Mouse (Mus musculus): ENCODE measurements around the gene Olfr1230. TPM values are rescaled to one million over a fixed set of nuclear protein-coding genes. Genes with fewer than 3 reads are reported as not detected.

The Olfr1230 gene
- not detected in 2 replicates for polyA plus RNA-seq (2012; rRNA removed)

DNA sequence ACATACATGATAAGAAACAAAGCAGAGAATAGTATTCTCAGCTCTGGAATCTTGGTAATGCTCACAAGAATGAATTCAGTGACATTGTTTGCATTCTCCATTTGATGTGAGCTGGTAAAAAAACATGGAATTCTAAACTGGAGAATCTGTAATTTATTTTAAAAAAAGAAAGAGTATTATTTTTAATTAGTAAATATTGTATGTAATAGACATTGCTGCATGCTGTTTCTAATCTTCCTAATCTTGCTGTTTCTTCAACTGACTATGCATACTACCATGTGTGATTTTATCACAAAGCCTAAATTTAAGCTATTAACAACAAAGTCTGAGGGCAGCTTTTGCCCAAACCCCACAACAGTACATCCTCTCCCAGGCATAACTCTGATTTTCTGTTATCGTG, at the start of gene Olfr1230:
Gene Olfr1230, minus strand, starts transcription at position 101 of the 400 bp plus-strand sequence.

DNA sequence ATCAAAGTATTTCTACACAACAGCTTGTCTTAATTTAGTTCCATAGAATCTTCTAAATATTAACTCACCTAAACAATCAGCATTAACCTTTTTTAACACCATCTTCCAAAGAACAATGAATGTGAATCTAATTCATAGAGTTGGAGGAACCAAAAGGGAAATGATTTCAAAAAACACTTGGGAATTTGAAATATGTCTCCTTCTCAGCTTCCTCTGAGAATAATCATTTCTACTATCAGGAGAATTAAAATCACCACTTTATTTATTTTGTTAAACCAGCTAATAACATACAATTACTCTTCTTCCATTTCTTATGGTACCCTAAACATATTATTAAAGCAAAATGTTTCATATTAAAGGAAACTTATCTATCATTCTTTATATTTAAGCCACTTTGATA, 45.2 kb upstream of the Olfr1230 start, which contains the start of gene Olfr1233:
Gene Olfr1233, minus strand, starts transcription at position 101 of the 400 bp plus-strand sequence.

DNA sequence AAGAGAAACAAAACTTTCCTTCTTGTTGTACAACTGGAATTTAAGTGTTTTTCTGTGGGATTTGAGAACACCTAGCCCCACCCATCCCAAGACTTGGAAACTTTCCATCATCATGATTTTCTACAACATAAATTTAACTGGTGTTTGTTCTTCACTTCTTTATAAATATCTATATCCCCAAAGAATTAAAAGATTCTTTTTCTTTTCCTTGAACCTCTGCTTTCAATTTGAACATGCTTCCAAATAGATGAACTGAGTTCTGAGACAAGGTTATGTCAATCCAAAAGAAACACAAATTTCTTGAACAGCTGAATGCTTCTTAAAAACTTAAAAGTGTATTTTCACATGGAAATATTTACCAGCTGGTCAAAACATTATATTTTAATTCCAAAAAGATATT, 32.5 kb upstream of the Olfr1230 start, which contains the start of gene Olfr1232:
Gene Olfr1232, minus strand, starts transcription at position 101 of the 400 bp plus-strand sequence.

DNA sequence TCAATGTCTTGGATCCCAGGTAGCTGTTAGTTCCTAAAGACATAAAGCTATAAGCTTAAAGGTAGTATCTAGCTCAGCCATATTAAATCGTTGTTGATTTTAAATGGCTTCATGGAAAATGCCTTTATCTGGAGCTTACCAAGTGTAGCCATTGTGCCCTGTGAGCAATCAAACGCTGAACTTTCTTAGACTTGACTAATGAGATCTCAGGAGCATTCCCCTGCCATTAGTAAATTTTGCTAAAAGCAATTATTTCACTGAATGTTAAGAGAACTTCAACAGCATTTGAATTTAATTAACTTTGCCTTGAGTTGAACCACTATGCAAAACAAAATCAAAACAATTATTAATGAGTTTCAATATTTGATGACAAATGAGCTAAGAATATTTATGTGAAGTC, 9.9 kb upstream of the Olfr1230 start, which contains the start of gene Olfr1231:
Gene Olfr1231, minus strand, starts transcription at position 101 of the 400 bp plus-strand sequence.

DNA sequence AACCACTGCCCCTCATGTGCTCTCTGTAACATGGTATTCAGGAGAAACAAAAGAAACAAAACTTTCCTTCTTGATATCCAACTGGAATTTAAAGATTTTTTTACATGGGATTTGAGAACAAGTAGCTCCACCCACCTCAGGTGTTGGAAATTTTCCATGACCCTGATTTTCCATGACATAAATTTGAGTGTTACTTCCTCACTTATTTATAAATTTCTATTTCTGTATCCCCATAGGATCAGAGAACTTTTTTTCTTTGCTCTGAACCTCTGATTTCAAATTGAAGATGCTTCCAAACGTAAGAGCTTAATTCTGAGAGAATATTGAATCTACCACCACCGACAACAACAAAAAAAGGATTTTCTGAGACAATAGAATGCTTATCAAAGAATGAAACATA, 9.2 kb downstream of the Olfr1230 start, which contains the start of gene Olfr1229:
Gene Olfr1229, minus strand, starts transcription at position 101 of the 400 bp plus-strand sequence.

DNA sequence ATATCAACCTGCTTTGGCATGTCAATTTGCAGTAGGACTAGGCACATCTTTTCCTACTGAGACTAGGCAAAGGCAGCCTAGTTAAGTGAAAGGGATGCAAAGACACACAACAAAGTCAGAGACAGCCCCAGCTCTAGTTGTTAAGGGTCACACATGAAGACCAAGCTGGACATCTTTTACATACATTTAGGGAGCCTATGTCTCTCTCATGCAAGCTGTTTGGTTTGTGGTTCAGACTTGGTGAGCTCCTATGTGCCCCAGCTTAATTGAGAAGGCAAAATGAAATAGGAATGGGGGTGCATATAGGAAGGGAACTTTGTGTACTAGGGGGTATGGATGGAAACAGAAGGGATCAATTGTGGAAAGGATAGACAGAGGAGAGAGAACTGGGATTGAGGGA, 43.1 kb downstream of the Olfr1230 start, which contains the start of gene Olfr1228:
Gene Olfr1228, minus strand, starts transcription at position 101 of the 400 bp plus-strand sequence.

Other genes starting within 250 kb of the Olfr1230 start
- not detected in 2 replicates for gene Olfr1218, start 236.1 kb downstream of the Olfr1230 start, polyA plus RNA-seq (2012; rRNA removed)
- gene Olfr1219, start 213.8 kb downstream of the Olfr1230 start, polyA plus RNA-seq (2012; rRNA removed) = not detected in 2 replicates
- not detected in 2 replicates for gene Olfr1220, start 190.4 kb downstream of the Olfr1230 start, polyA plus RNA-seq (2012; rRNA removed)
- gene Olfr1221, start 180.0 kb downstream of the Olfr1230 start, polyA plus RNA-seq (2012; rRNA removed) = not detected in 2 replicates
- not detected in 2 replicates for gene Olfr1222, start 164.2 kb downstream of the Olfr1230 start, polyA plus RNA-seq (2012; rRNA removed)
- not detected in 2 replicates for gene Olfr1223, start 145.7 kb downstream of the Olfr1230 start, polyA plus RNA-seq (2012; rRNA removed)
- gene Olfr1224-ps1, start 133.2 kb downstream of the Olfr1230 start, polyA plus RNA-seq (2012; rRNA removed) = not detected in 2 replicates
- not detected in 2 replicates for gene Olfr1225, start 122.6 kb downstream of the Olfr1230 start, polyA plus RNA-seq (2012; rRNA removed)
- not detected in 2 replicates for gene Olfr1226, start 97.2 kb downstream of the Olfr1230 start, polyA plus RNA-seq (2012; rRNA removed)
- gene Olfr1228, start 43.2 kb downstream of the Olfr1230 start, polyA plus RNA-seq (2012; rRNA removed) = not detected in 2 replicates
- gene Olfr1229, start 9.3 kb downstream of the Olfr1230 start, polyA plus RNA-seq (2012; rRNA removed) = not detected in 2 replicates
- gene Olfr1231, start 9.8 kb upstream of the Olfr1230 start, polyA plus RNA-seq (2012; rRNA removed) = not detected in 2 replicates
- gene Olfr1232, start 32.4 kb upstream of the Olfr1230 start, polyA plus RNA-seq (2012; rRNA removed) = not detected in 2 replicates
- not detected in 2 replicates for gene Olfr1233, start 45.1 kb upstream of the Olfr1230 start, polyA plus RNA-seq (2012; rRNA removed)
- gene Olfr1234, start 67.6 kb upstream of the Olfr1230 start, polyA plus RNA-seq (2012; rRNA removed) = not detected in 2 replicates
- not detected in 2 replicates for gene Olfr1238, start 112.4 kb upstream of the Olfr1230 start, polyA plus RNA-seq (2012; rRNA removed)
- gene Olfr1239, start 123.1 kb upstream of the Olfr1230 start, polyA plus RNA-seq (2012; rRNA removed) = not detected in 2 replicates
- not detected in 2 replicates for gene Olfr1240, start 145.7 kb upstream of the Olfr1230 start, polyA plus RNA-seq (2012; rRNA removed)
- gene Olfr1241, start 189.9 kb upstream of the Olfr1230 start, polyA plus RNA-seq (2012; rRNA removed) = not detected in 2 replicates
- gene Olfr1242, start 201.1 kb upstream of the Olfr1230 start, polyA plus RNA-seq (2012; rRNA removed) = not detected in 2 replicates
- not detected in 2 replicates for gene Olfr1243, start 234.2 kb upstream of the Olfr1230 start, polyA plus RNA-seq (2012; rRNA removed)

All from colon, adult 2 months (tissue).